Comparison of ENCODE assay signal across 16 mouse cellular contexts in the genomic region with DNA sequence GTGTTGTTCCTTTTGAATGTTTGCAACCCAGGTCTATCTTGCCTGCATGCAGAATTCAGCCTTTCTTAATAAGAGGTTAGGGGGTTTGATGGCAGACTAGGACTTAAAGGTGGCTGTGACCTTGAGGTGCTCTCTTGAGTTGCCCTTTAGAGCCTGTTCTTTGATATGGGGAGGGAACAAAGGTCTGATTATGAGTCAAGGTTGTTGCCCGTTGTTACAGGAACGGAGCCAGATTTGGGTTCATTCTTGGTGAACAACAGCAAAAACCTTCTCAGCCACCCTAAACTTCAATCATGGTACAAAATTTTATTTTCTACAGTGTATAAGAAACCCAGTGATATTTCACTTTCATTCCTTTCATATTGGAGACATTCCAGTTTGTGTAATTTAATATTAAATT. TPM values are rescaled to one million over a fixed set of nuclear protein-coding genes. Genes with fewer than 3 reads are reported as not detected.
DNase-seq lines count a peak whose midpoint lies in the region; ATAC-seq and TF ChIP-seq lines count a peak whose summit lies in the region.
"Had no signal": no experiment of that assay in that cellular context is flagged by ENCODE, and none has a peak within 500 bp of the region (broad histone marks: within the 10 kb centered on the region; RNA-seq: fewer than 3 reads in every experiment).

No protein-coding gene starts in this region.

- H3K4me1 ChIP-seq in kidney, postnatal 0 days (replicated peaks; ENCODE audit: insufficient read depth, low read length), result no peaks in the 10 kb centered on the region
- no peaks in the 10 kb centered on the region for H3K4me1 ChIP-seq in olfactory bulb, adult 2 months (ENCODE audit: control insufficient read depth, insufficient read depth, low read length)
- H3K4me1 ChIP-seq: embryonic facial prominence, embryonic 15.5 days; heart, embryonic 13.5 days; liver, embryonic 13.5 days had no signal

- H3K9ac ChIP-seq in kidney, postnatal 0 days (ENCODE audit: low read depth, low read length), result no peak overlapping the region
- H3K9ac ChIP-seq: heart, embryonic 13.5 days; liver, embryonic 13.5 days had no signal

- WGBS in kidney, postnatal 0 days, result 77% methylated on average over 2 of the region's 2 CpGs
- WGBS in olfactory bulb, adult 2 months, result 63% methylated on average over 2 of the region's 2 CpGs

- no peak for TF ChIP-seq POLR2A in olfactory bulb, adult 2 months (IDR thresholded peaks at IDR 0.05; ENCODE audit: insufficient read depth, low read depth, low read length)

- no peak overlapping the region for H3K4me2 ChIP-seq in kidney, postnatal 0 days (ENCODE audit: low read length)

- H3K4me3 ChIP-seq in kidney, postnatal 0 days (replicated peaks; ENCODE audit: low read depth, low read length), result no peak overlapping the region
- H3K4me3 ChIP-seq in olfactory bulb, adult 2 months (ENCODE audit: insufficient read depth, low read depth, low read length), result no peak overlapping the region
- H3K4me3 ChIP-seq: liver, embryonic 13.5 days had no signal

- TF ChIP-seq CTCF in kidney, postnatal 0 days (IDR thresholded peaks at IDR 0.05; ENCODE audit: low read depth), result no peak
- no peak for TF ChIP-seq CTCF in olfactory bulb, adult 2 months (IDR thresholded peaks at IDR 0.05; ENCODE audit: insufficient read depth, low read depth, low read length)

- H3K27ac ChIP-seq in kidney, postnatal 0 days, result peak overlapping the region; percentile 85; the same call in 1 of the 2 replicates
- peak overlapping the region; percentile 56; the same call in 1 of the 2 replicates for H3K27ac ChIP-seq in olfactory bulb, adult 2 months (ENCODE audit: insufficient read depth, low read depth, low read length)
- H3K27ac ChIP-seq: liver, embryonic 13.5 days had no signal

- no peaks in the 10 kb centered on the region for H3K27me3 ChIP-seq in kidney, postnatal 0 days (ENCODE audit: insufficient read depth, low read length)
- H3K27me3 ChIP-seq: embryonic facial prominence, embryonic 15.5 days; heart, embryonic 13.5 days; liver, embryonic 13.5 days had no signal

- peak; percentile 30 for DNase-seq in CD4-positive, CD25-positive, alpha-beta regulatory T cell, adult 2 months (ENCODE audit: low read depth, low spot score)
- no peak for DNase-seq in kidney, postnatal 0 days (ENCODE audit: low spot score)
- DNase-seq in kidney, postnatal 4 days, result no peak
- peak; percentile 74 to 78 for DNase-seq in adrenal gland, postnatal 36 days
- no peak for DNase-seq in embryo, embryonic 10 days (ENCODE audit: low spot score)
- DNase-seq in lung, postnatal 4 days, result no peak
- DNase-seq: liver, embryonic 13.5 days; retina, postnatal 1 day had no signal

- ATAC-seq in CD4-positive, CD25-positive, alpha-beta regulatory T cell, adult 4 months, result no peak
- ATAC-seq in kidney, postnatal 0 days (replicated peaks; ENCODE audit: low FRiP score, low read depth), result no peak

- no peaks in the 10 kb centered on the region for H3K9me3 ChIP-seq in kidney, postnatal 0 days (replicated peaks; ENCODE audit: low read length)
- H3K9me3 ChIP-seq: embryonic facial prominence, embryonic 15.5 days; G1E; heart, embryonic 13.5 days; liver, embryonic 13.5 days; megakaryocyte, embryonic 14.5 days had no signal

- 0 out of 2 replicates have a peak, but pooled peaks cover 4% of the 10 kb centered on the region for H3K36me3 ChIP-seq in kidney, postnatal 0 days (ENCODE audit: insufficient read depth, low read length)
- H3K36me3 ChIP-seq: embryonic facial prominence, embryonic 15.5 days; heart, embryonic 13.5 days; liver, embryonic 13.5 days had no signal

RNA-seq across cellular contexts. Expression of a gene that starts 0.6 kb away (rescaled TPM):
- 100 to 1,000 TPM; 343 to 436 TPM for polyA plus RNA-seq in CD4-positive, CD25-positive, alpha-beta regulatory T cell, adult 4 months (2017; shearing (Covaris generic))
- 34.1 and 37.5 TPM in 2 replicates for polyA plus RNA-seq in kidney, postnatal 0 days (2015; fragmentation: Nextera tagmentation; extraction: Ambion mirVana)
- total RNA-seq in adrenal gland, postnatal 36 days (2021), result 1,000 to 10,000 TPM; 1,339 to 1,709 TPM
- not detected in 2 replicates for polyA plus RNA-seq in olfactory bulb, adult 2 months (2012; ENCODE audit: insufficient read depth, insufficient read length, low replicate concordance, missing spikeins)

RNA-seq across cellular contexts. Expression of a gene that starts 7.8 kb away (rescaled TPM):
- 100 to 1,000 TPM; 250 to 324 TPM for polyA plus RNA-seq in CD4-positive, CD25-positive, alpha-beta regulatory T cell, adult 4 months (2017; shearing (Covaris generic))
- polyA plus RNA-seq in kidney, postnatal 0 days (2015; fragmentation: Nextera tagmentation; extraction: Ambion mirVana), result 115 and 120 TPM in 2 replicates
- total RNA-seq in adrenal gland, postnatal 36 days (2021), result 100 to 1,000 TPM; 121 to 122 TPM
- polyA plus RNA-seq in olfactory bulb, adult 2 months (2012; ENCODE audit: insufficient read depth, insufficient read length, low replicate concordance, missing spikeins), result 279 TPM in 1 of 2 replicates, not detected in the other

RNA-seq across cellular contexts. Expression of a gene that starts 10.1 kb away (rescaled TPM):
- polyA plus RNA-seq in CD4-positive, CD25-positive, alpha-beta regulatory T cell, adult 4 months (2017; shearing (Covaris generic)), result 1,000 to 10,000 TPM; 1,231 to 1,594 TPM
- 126 and 205 TPM in 2 replicates for polyA plus RNA-seq in kidney, postnatal 0 days (2015; fragmentation: Nextera tagmentation; extraction: Ambion mirVana)
- 100 to 1,000 TPM; 128 to 279 TPM for total RNA-seq in adrenal gland, postnatal 36 days (2021)
- polyA plus RNA-seq in olfactory bulb, adult 2 months (2012; ENCODE audit: insufficient read depth, insufficient read length, low replicate concordance, missing spikeins), result not detected in 2 replicates

RNA-seq across cellular contexts. Expression of a gene that starts 23.6 kb away (rescaled TPM):
- under 1 TPM in 1 of 2 experiments, not detected in 1; 0.40 TPM for polyA plus RNA-seq in CD4-positive, CD25-positive, alpha-beta regulatory T cell, adult 4 months (2017; shearing (Covaris generic))
- polyA plus RNA-seq in kidney, postnatal 0 days (2015; fragmentation: Nextera tagmentation; extraction: Ambion mirVana), result not detected in 2 replicates
- total RNA-seq in adrenal gland, postnatal 36 days (2021), result not detected
- polyA plus RNA-seq in olfactory bulb, adult 2 months (2012; ENCODE audit: insufficient read depth, insufficient read length, low replicate concordance, missing spikeins), result not detected in 2 replicates
- total RNA-seq: layer of hippocampus, postnatal 10 days had no signal
- polyA plus RNA-seq: cerebellum, adult 2 months; G1E; heart, embryonic 13.5 days; liver, embryonic 13.5 days had no signal

RNA-seq across cellular contexts. Expression of a gene that starts 25.8 kb away (rescaled TPM):
- under 1 TPM in 1 of 2 experiments, not detected in 1; 0.90 TPM for polyA plus RNA-seq in CD4-positive, CD25-positive, alpha-beta regulatory T cell, adult 4 months (2017; shearing (Covaris generic))
- 0.34 and 0.41 TPM in 2 replicates for polyA plus RNA-seq in kidney, postnatal 0 days (2015; fragmentation: Nextera tagmentation; extraction: Ambion mirVana)
- 1 to 10 TPM; 1.5 to 1.7 TPM for total RNA-seq in adrenal gland, postnatal 36 days (2021)
- polyA plus RNA-seq in olfactory bulb, adult 2 months (2012; ENCODE audit: insufficient read depth, insufficient read length, low replicate concordance, missing spikeins), result not detected in 2 replicates
- polyA plus RNA-seq: liver, embryonic 13.5 days had no signal

Comparison
In these comparisons a context has a peak if more than half of its experiments do, and no peak if none do; other contexts are left out.
1. DNase-seq: peak in CD4-positive, CD25-positive, alpha-beta regulatory T cell, adult 2 months (single experiment) and adrenal gland, postnatal 36 days (2 of 2); none in kidney, postnatal 0 days (single experiment), kidney, postnatal 4 days (0 of 2), embryo, embryonic 10 days (single experiment) and lung, postnatal 4 days (0 of 2).
2. RNA of a gene that starts 0.6 kb away (polyA plus RNA-seq): 343 to 436 TPM in CD4-positive, CD25-positive, alpha-beta regulatory T cell, adult 4 months and 34.1 to 37.5 TPM in kidney, postnatal 0 days; not detected in olfactory bulb, adult 2 months; every median in the first group is over 10 times any median in the second.
3. RNA of a gene that starts 10.1 kb away (polyA plus RNA-seq): 1,231 to 1,594 TPM in CD4-positive, CD25-positive, alpha-beta regulatory T cell, adult 4 months and 126 to 205 TPM in kidney, postnatal 0 days; not detected in olfactory bulb, adult 2 months; every median in the first group is over 100 times any median in the second.